In genomic region chr2:63701861-63702260, GRCm38 (mm10) we compare ENCODE assay signal across 8 mouse cellular contexts.
A peak's percentile ranks its signal among the peaks of the same experiment; 100 is the strongest.
DNase-seq lines count a peak whose midpoint lies in the region; ATAC-seq lines count a peak whose summit lies in the region.

No protein-coding gene starts in this region.

- 13% methylated on average over 13 of the region's 13 CpGs for WGBS in hindbrain, embryonic 11.5 days
- WGBS in liver, embryonic 15.5 days (ENCODE audit: insufficient replicate concordance), result 24% methylated on average over 13 of the region's 13 CpGs

- no peaks in the 10 kb centered on the region for H3K4me1 ChIP-seq in hindbrain, embryonic 11.5 days (replicated peaks; ENCODE audit: control insufficient read depth, insufficient read depth, low read length)
- 0 out of 2 replicates have a peak, but pooled peaks cover 2% of the 10 kb centered on the region for H3K4me1 ChIP-seq in liver, embryonic 15.5 days (replicated peaks)

- DNase-seq in adrenal gland, adult 2 months, result peak; percentile 5
- DNase-seq in adrenal gland, postnatal 36 days, result no peak
- peak; percentile 4 for DNase-seq in ZHBTc4 (ENCODE audit: low read depth, low spot score)
- peak; percentile 36 for DNase-seq in hindbrain, embryonic 11.5 days (ENCODE audit: low spot score)
- no peak for DNase-seq in adipocyte (ENCODE audit: low spot score)
- no peak for DNase-seq in cerebellum, adult 11 months
- no peak for DNase-seq in cerebellum, adult 11-12 months

- peak overlapping the region; percentile 65 for H3K4me2 ChIP-seq in hindbrain, embryonic 11.5 days (replicated peaks; ENCODE audit: low read depth, low read length)
- peak overlapping the region; percentile 47 for H3K4me2 ChIP-seq in liver, embryonic 15.5 days

- peak overlapping the region; percentile 33 for H3K4me3 ChIP-seq in hindbrain, embryonic 11.5 days (ENCODE audit: low read depth, low read length)
- H3K4me3 ChIP-seq in liver, embryonic 15.5 days (replicated peaks), result peak overlapping the region; percentile 11; the same call in 1 of the 2 replicates

- no peaks in the 10 kb centered on the region for H3K9me3 ChIP-seq in hindbrain, embryonic 11.5 days (ENCODE audit: control insufficient read depth, low read length)
- H3K9me3 ChIP-seq in liver, embryonic 15.5 days (replicated peaks), result no peaks in the 10 kb centered on the region

- H3K27ac ChIP-seq in hindbrain, embryonic 11.5 days (ENCODE audit: low read depth, low read length), result peak overlapping the region; percentile 79
- no peak overlapping the region for H3K27ac ChIP-seq in liver, embryonic 15.5 days (replicated peaks)

- H3K36me3 ChIP-seq in hindbrain, embryonic 11.5 days (ENCODE audit: control insufficient read depth, insufficient read depth, low read length), result no peaks in the 10 kb centered on the region
- no peaks in the 10 kb centered on the region for H3K36me3 ChIP-seq in liver, embryonic 15.5 days (replicated peaks)

- no peaks in the 10 kb centered on the region for H3K27me3 ChIP-seq in hindbrain, embryonic 11.5 days (ENCODE audit: control insufficient read depth, insufficient read depth, low read length)
- H3K27me3 ChIP-seq in liver, embryonic 15.5 days, result no peaks in the 10 kb centered on the region

- H3K9ac ChIP-seq in hindbrain, embryonic 11.5 days (ENCODE audit: low read depth, low read length), result peak overlapping the region; percentile 67
- no peak overlapping the region for H3K9ac ChIP-seq in liver, embryonic 15.5 days

- ATAC-seq in hindbrain, embryonic 11.5 days (ENCODE audit: low FRiP score), result peak; percentile 67
- no peak for ATAC-seq in liver, embryonic 15.5 days (ENCODE audit: insufficient read depth)

Comparison
In these comparisons a context has a peak if more than half of its experiments do, and no peak if none do; other contexts are left out.
1. DNase-seq: peak in adrenal gland, adult 2 months (single experiment), ZHBTc4 (single experiment) and hindbrain, embryonic 11.5 days (single experiment); none in adrenal gland, postnatal 36 days (0 of 2), adipocyte (single experiment), cerebellum, adult 11 months (single experiment) and cerebellum, adult 11-12 months (single experiment).